Mouse (Mus musculus): ENCODE results near the gene Cd2bp2.

DNA sequence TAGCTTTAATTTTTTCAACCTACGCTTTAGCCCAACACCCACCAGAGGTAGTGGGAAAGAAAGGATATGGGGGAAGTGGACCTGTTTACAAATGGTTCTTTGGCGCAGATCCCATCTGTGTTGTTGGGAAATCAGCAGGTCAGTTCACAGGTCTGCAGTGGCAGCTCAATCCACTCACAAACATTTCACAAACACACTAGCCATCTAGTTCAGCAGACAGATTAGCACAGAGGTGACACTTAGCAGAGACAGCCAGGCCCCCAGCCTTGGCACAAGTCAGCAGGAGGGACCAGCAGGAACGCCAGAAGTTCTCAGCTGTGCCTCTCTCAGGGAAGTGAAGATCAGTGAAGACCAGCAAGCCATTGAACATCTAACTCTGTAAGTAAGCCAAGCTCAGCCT is 47.9 kb downstream of the Cd2bp2 start:
- TF ChIP-seq CTCF (IDR thresholded peaks at IDR 0.05; ENCODE audit: low read depth, low read length) (no peak), POLR2A (IDR thresholded peaks at IDR 0.05; ENCODE audit: extremely low read depth, insufficient read depth, low read length) (no peak)
